In genomic region chr12:24932120-24932519, GRCm38 (mm10) we compare ENCODE assay signal across 20 mouse cellular contexts. TPM values are rescaled to one million over a fixed set of nuclear protein-coding genes. Genes with fewer than 3 reads are reported as not detected.
A peak's percentile ranks its signal among the peaks of the same experiment; 100 is the strongest.
DNase-seq lines count a peak whose midpoint lies in the region; ATAC-seq and TF ChIP-seq lines count a peak whose summit lies in the region.
"Had no signal": no experiment of that assay in that cellular context is flagged by ENCODE, and none has a peak within 500 bp of the region (broad histone marks: within the 10 kb centered on the region; RNA-seq: fewer than 3 reads in every experiment).

No protein-coding gene starts in this region.

- peak; percentile 41 for DNase-seq in gastrocnemius, adult 2 months
- no peak for DNase-seq in gastrocnemius, adult 8-10 months (ENCODE audit: low spot score in 2 of 2)
- no peak for DNase-seq in kidney, postnatal 4 days
- no peak for DNase-seq in thymus, adult 2 months
- DNase-seq: adrenal gland, postnatal 25 days; cerebellum, adult 11 months; embryo, embryonic 11 days; forebrain, postnatal 0 days; kidney, adult 11 months; right cerebral cortex, adult 18-20 months; thymus, postnatal 4 days had no signal

- no peak overlapping the region for H3K4me3 ChIP-seq in gastrocnemius, adult 2 months
- H3K4me3 ChIP-seq in kidney, embryonic 14.5 days (ENCODE audit: low read length): no peak overlapping the region
- no peak overlapping the region for H3K4me3 ChIP-seq in midbrain, embryonic 12.5 days
- H3K4me3 ChIP-seq in midbrain, embryonic 16.5 days (ENCODE audit: low read depth, low read length): no peak overlapping the region
- no peak overlapping the region for H3K4me3 ChIP-seq in thymus, adult 2 months (ENCODE audit: control insufficient read depth, insufficient read depth, low read length)
- H3K4me3 ChIP-seq: forebrain, embryonic 10.5 days; heart, embryonic 10.5 days; limb, embryonic 12.5 days; lung, embryonic 15.5 days had no signal

- H3K27ac ChIP-seq in gastrocnemius, adult 2 months: no peak overlapping the region
- no peak overlapping the region for H3K27ac ChIP-seq in kidney, embryonic 14.5 days (ENCODE audit: low read depth, low read length)
- peak overlapping the region; percentile 76 for H3K27ac ChIP-seq in midbrain, embryonic 12.5 days (replicated peaks)
- no peak overlapping the region for H3K27ac ChIP-seq in midbrain, embryonic 16.5 days (ENCODE audit: low read length)
- no peak overlapping the region for H3K27ac ChIP-seq in thymus, adult 2 months (ENCODE audit: control insufficient read depth, insufficient read depth, low read length)
- H3K27ac ChIP-seq: forebrain, embryonic 10.5 days; heart, embryonic 10.5 days; limb, embryonic 12.5 days; liver, embryonic 14.5 days; lung, embryonic 15.5 days; macrophage had no signal

- no peaks in the 10 kb centered on the region for H3K9me3 ChIP-seq in kidney, embryonic 14.5 days (ENCODE audit: control insufficient read depth, low read length)
- no peaks in the 10 kb centered on the region for H3K9me3 ChIP-seq in midbrain, embryonic 12.5 days
- no peaks in the 10 kb centered on the region for H3K9me3 ChIP-seq in midbrain, embryonic 16.5 days (replicated peaks; ENCODE audit: control insufficient read depth, low read length, poor library complexity, severe bottlenecking)
- H3K9me3 ChIP-seq: forebrain, embryonic 10.5 days; heart, embryonic 10.5 days; limb, embryonic 12.5 days; lung, embryonic 15.5 days had no signal

- intact Hi-C loops in gastrocnemius, adult 2 months (cut with DNase I): no loop called here

- no peak overlapping the region for H3K9ac ChIP-seq in kidney, embryonic 14.5 days (ENCODE audit: low read depth, low read length)
- no peak overlapping the region for H3K9ac ChIP-seq in midbrain, embryonic 12.5 days (replicated peaks)
- H3K9ac ChIP-seq in midbrain, embryonic 16.5 days (ENCODE audit: low read depth, low read length): no peak overlapping the region
- H3K9ac ChIP-seq: forebrain, postnatal 0 days; limb, embryonic 12.5 days; liver, embryonic 14.5 days; lung, embryonic 15.5 days had no signal

- no peaks in the 10 kb centered on the region for H3K27me3 ChIP-seq in kidney, embryonic 14.5 days (ENCODE audit: control insufficient read depth, insufficient read depth, low read length)
- no peaks in the 10 kb centered on the region for H3K27me3 ChIP-seq in midbrain, embryonic 12.5 days
- no peaks in the 10 kb centered on the region for H3K27me3 ChIP-seq in midbrain, embryonic 16.5 days (ENCODE audit: control insufficient read depth, insufficient read depth, low read depth, low read length)
- H3K27me3 ChIP-seq in thymus, adult 2 months (ENCODE audit: control insufficient read depth, insufficient read depth, low read length): no peaks in the 10 kb centered on the region
- H3K27me3 ChIP-seq: limb, embryonic 12.5 days; lung, embryonic 15.5 days had no signal

- no peak overlapping the region for H3K4me2 ChIP-seq in kidney, embryonic 14.5 days (replicated peaks; ENCODE audit: low read depth, low read length)
- no peak overlapping the region for H3K4me2 ChIP-seq in midbrain, embryonic 12.5 days (replicated peaks)
- H3K4me2 ChIP-seq in midbrain, embryonic 16.5 days (ENCODE audit: low read length): no peak overlapping the region
- H3K4me2 ChIP-seq: limb, embryonic 12.5 days; lung, embryonic 15.5 days had no signal

- H3K36me3 ChIP-seq in kidney, embryonic 14.5 days (ENCODE audit: control insufficient read depth, insufficient read depth, low read length): no peaks in the 10 kb centered on the region
- peaks cover 7% of the 10 kb centered on the region; the same call in 1 of the 2 replicates for H3K36me3 ChIP-seq in midbrain, embryonic 12.5 days
- H3K36me3 ChIP-seq in midbrain, embryonic 16.5 days (ENCODE audit: control insufficient read depth, insufficient read depth, low read length): no peaks in the 10 kb centered on the region
- no peaks in the 10 kb centered on the region for H3K36me3 ChIP-seq in thymus, adult 2 months (ENCODE audit: control insufficient read depth, insufficient read depth, low read length)
- H3K36me3 ChIP-seq: lung, embryonic 15.5 days had no signal

- no peak for TF ChIP-seq POLR2A in thymus, adult 2 months (IDR thresholded peaks at IDR 0.05; ENCODE audit: control insufficient read depth, extremely low read depth, insufficient read depth, low read length, poor library complexity)

- peak; percentile 67 for ATAC-seq in kidney, embryonic 14.5 days (ENCODE audit: low FRiP score, low TSS enrichment)
- no peak for ATAC-seq in midbrain, embryonic 12.5 days (ENCODE audit: low FRiP score, low read depth)
- ATAC-seq in midbrain, embryonic 16.5 days: no peak
- ATAC-seq: forebrain, postnatal 0 days had no signal

- H3K4me1 ChIP-seq in kidney, embryonic 14.5 days (ENCODE audit: control insufficient read depth, insufficient read depth, low read length): peaks cover 10% of the 10 kb centered on the region; the same call in 1 of the 2 replicates
- peaks cover 36% of the 10 kb centered on the region for H3K4me1 ChIP-seq in midbrain, embryonic 12.5 days
- H3K4me1 ChIP-seq in midbrain, embryonic 16.5 days (ENCODE audit: control insufficient read depth, insufficient read depth, low read length): peaks cover 27% of the 10 kb centered on the region
- no peaks in the 10 kb centered on the region; the same call in 1 of the 2 replicates for H3K4me1 ChIP-seq in thymus, adult 2 months (replicated peaks; ENCODE audit: control insufficient read depth, insufficient read depth, low read length)

- 41% methylated on average over 6 of the region's 6 CpGs for WGBS in kidney, embryonic 14.5 days
- 34% methylated on average over 6 of the region's 6 CpGs for WGBS in midbrain, embryonic 12.5 days
- 49% methylated on average over 6 of the region's 6 CpGs for WGBS in midbrain, embryonic 16.5 days
- 89% methylated on average over 6 of the region's 6 CpGs for WGBS in thymus, adult 2 months

- TF ChIP-seq CTCF in gastrocnemius, adult 2 months (IDR thresholded peaks at IDR 0.05): no peak
- TF ChIP-seq CTCF in thymus, adult 2 months (IDR thresholded peaks at IDR 0.05; ENCODE audit: borderline replicate concordance, control insufficient read depth, extremely low read depth, insufficient read depth, low read length, poor library complexity): no peak

RNA-seq across cellular contexts. Expression of gene Kidins220, which starts 42.6 kb away (rescaled TPM):
- total RNA-seq in gastrocnemius, adult 2 months (2021): 10 to 100 TPM; 51.3 to 56.5 TPM
- 10 to 100 TPM; 43.2 to 50.6 (median 45.3) TPM for total RNA-seq in gastrocnemius, adult 8-10 months (2022)
- polyA plus RNA-seq in kidney, embryonic 14.5 days (2014; fragmentation: Nextera tagmentation; extraction: Ambion mirVana): 16.2 and 38.2 TPM in 2 replicates
- polyA plus RNA-seq in midbrain, embryonic 12.5 days (2016; fragmentation: Nextera tagmentation; extraction: Ambion mirVana): 89.0 and 100 TPM in 2 replicates
- 172 and 177 TPM in 2 replicates for polyA plus RNA-seq in midbrain, embryonic 16.5 days (2015; fragmentation: Nextera tagmentation; extraction: Ambion mirVana)
- polyA plus RNA-seq in thymus, adult 2 months (2012; rRNA removed): 72.1 and 76.2 TPM in 2 replicates
